In the genomic region with DNA sequence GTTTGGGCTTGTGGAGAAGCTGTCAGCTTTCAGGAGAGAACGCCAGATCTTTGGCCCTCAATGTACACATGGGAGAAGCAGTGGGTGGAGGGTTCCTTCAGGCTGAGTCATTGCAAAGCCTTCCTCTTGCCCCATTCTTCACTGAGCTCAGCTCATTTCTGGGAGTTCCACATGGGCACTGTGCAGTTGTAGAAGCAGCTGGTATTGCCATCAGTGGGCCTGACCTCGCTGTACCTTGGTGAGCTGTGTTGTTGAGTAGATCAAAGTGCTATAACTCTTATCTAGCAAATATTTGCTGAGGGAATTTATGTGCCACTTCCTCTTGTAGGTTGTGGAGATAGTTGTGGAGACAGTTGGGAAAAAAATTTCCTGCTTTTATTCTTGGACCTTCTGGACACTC, we compare ENCODE assay signal across 17 mouse cellular contexts.
"Had no signal": no experiment of that assay in that cellular context is flagged by ENCODE, and none has a peak within 500 bp of the region (broad histone marks: within the 10 kb centered on the region; RNA-seq: fewer than 3 reads in every experiment).

No protein-coding gene starts in this region.

- H3K36me3 ChIP-seq: limb, embryonic 12.5 days; liver, embryonic 13.5 days; lung, embryonic 15.5 days; midbrain, embryonic 15.5 days; neural tube, embryonic 12.5 days had no signal

- H3K4me3 ChIP-seq: limb, embryonic 12.5 days; liver, embryonic 13.5 days; lung, embryonic 15.5 days; megakaryocyte, embryonic 14.5 days; midbrain, embryonic 15.5 days; neural tube, embryonic 12.5 days had no signal

- H3K9me3 ChIP-seq: limb, embryonic 12.5 days; liver, embryonic 13.5 days; lung, embryonic 15.5 days; megakaryocyte, embryonic 14.5 days; midbrain, embryonic 15.5 days; neural tube, embryonic 12.5 days had no signal

- ATAC-seq: liver, postnatal 0 days; midbrain, embryonic 15.5 days had no signal

- H3K27ac ChIP-seq: limb, embryonic 12.5 days; liver, embryonic 13.5 days; lung, embryonic 15.5 days; macrophage; midbrain, embryonic 15.5 days; neural tube, embryonic 12.5 days had no signal

- H3K9ac ChIP-seq: limb, embryonic 12.5 days; liver, embryonic 13.5 days; liver, postnatal 0 days; lung, embryonic 15.5 days; midbrain, embryonic 15.5 days; neural tube, embryonic 12.5 days had no signal

- DNase-seq: kidney, adult 2 months; kidney, postnatal 25 days; layer of hippocampus, adult 9-11 months; layer of hippocampus, postnatal 36 days; liver; liver, embryonic 13.5 days; liver, postnatal 0 days; spleen, adult 18-20 months; thymus, adult 18-20 months; thymus, postnatal 14 days had no signal

- H3K4me2 ChIP-seq: limb, embryonic 12.5 days; liver, embryonic 13.5 days; lung, embryonic 15.5 days; midbrain, embryonic 11.5 days; midbrain, embryonic 15.5 days; neural tube, embryonic 12.5 days had no signal

- H3K27me3 ChIP-seq: liver, embryonic 13.5 days; lung, embryonic 15.5 days; midbrain, embryonic 15.5 days; neural tube, embryonic 12.5 days had no signal
